Mouse (Mus musculus): ENCODE data around the gene Vars. TPM values are rescaled to one million over a fixed set of nuclear protein-coding genes. Genes with fewer than 3 reads are reported as not detected.
"Not testable (repeated sequence)": the region's sequence is repeated elsewhere in the genome, so short reads cannot be mapped to it uniquely, and the experiment has no call there.

Vars gene
- polyA plus RNA-seq, 1 experiment from 2014 or later = 112 TPM

DNA sequence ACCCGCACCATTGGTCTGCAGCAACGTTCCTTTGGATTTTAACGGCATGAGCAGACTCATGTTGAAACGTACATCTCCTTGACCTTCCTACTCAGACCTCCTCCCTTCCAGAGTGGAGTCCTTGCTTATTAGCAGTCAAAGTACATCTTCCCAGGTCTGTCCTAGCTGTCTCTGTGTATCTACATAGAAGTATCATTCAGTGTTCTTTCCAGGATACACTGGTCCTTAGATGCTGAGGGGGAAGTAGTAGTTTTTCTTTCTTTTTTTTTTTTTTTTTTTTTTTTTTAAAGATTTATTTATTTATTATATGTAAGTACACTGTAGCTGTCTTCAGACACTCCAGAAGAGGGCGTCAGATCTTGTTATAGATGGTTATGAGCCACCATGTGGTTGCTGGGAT, 5.1 kb downstream of the Vars start:
- not testable (repeated sequence) for H3K27ac ChIP-seq; H3K4me2 ChIP-seq; H3K9ac ChIP-seq; ATAC-seq (ENCODE audit: insufficient number of reproducible peaks, insufficient read depth, low FRiP score, low TSS enrichment, low read depth); H3K27me3 ChIP-seq; H3K4me3 ChIP-seq; H3K9me3 ChIP-seq
- peaks cover 67% of the 10 kb centered on the region for H3K36me3 ChIP-seq
- peaks cover 16% of the 10 kb centered on the region for H3K4me1 ChIP-seq
- WGBS = 94% methylated on average over 4 of the region's 5 CpGs

DNA sequence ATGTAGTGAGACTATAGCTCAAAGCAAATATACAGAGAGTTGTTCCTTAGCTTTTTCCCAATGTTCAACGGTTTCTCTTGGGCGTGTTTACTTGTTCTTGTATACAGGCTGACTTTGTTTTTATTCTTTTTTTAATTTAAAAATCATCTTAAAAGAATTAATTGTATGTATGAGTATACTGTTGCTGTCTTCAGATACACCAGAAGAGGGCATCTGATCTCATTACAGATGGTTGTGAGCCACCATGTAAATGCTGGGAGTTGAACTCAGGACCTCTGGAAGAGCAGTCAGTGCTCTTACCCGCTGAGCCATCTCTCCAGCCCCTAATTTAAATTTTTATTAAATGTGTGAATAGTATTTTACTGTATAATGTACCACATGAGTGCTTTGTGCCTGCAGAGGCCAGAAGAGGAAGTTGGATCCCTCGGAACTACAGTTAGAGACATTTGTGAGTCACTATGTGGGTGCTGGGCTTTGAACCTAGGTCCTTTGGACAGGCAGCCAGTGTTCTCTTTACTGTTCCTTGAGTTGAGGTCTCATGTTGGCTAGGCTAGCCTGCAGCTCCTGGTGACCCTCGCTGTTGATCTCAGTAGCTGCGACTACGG, 6.7 kb downstream of the Vars start:
- Histone ChIP-seq H3K4me2 (no peak overlapping the region), H3K27ac (no peak overlapping the region), H3K36me3 (peaks cover 83% of the 10 kb centered on the region), H3K4me3 (no peak overlapping the region), H3K9me3 (no peaks in the 10 kb centered on the region), H3K9ac (no peak overlapping the region), H3K27me3 (no peaks in the 10 kb centered on the region), H3K4me1 (peaks cover 10% of the 10 kb centered on the region)
- WGBS = 95% methylated on average over 7 of the region's 7 CpGs
- ATAC-seq (ENCODE audit: insufficient number of reproducible peaks, insufficient read depth, low FRiP score, low TSS enrichment, low read depth) = no peak

DNA sequence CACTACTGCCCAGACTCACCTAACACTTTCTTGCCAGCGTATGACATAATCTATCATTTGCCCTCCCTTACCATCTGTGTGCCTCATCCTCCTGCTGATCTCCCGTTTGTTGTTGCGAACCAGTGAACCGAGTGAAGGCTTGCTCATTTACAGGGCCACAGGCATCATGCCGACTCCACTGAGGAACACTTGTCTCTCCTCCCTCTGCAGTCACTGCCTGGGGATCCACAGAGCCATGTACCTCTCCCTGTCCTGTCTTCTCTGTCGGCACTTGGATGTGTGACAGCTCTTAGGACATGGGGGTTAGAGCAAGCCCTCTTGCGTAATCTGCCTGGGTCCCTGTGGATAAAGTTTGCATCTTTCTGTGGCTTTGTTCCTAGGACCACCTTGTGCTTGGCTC, 8.8 kb downstream of the Vars start:
- Histone ChIP-seq H3K4me2 (no peak overlapping the region), H3K4me3 (no peak overlapping the region), H3K4me1 (no peaks in the 10 kb centered on the region), H3K9me3 (no peaks in the 10 kb centered on the region), H3K36me3 (peaks cover 97% of the 10 kb centered on the region), H3K27ac (no peak overlapping the region), H3K27me3 (no peaks in the 10 kb centered on the region), H3K9ac (no peak overlapping the region)
- ATAC-seq (ENCODE audit: insufficient number of reproducible peaks, insufficient read depth, low FRiP score, low TSS enrichment, low read depth) = no peak
- WGBS = 92% methylated on average over 7 of the region's 7 CpGs

DNA sequence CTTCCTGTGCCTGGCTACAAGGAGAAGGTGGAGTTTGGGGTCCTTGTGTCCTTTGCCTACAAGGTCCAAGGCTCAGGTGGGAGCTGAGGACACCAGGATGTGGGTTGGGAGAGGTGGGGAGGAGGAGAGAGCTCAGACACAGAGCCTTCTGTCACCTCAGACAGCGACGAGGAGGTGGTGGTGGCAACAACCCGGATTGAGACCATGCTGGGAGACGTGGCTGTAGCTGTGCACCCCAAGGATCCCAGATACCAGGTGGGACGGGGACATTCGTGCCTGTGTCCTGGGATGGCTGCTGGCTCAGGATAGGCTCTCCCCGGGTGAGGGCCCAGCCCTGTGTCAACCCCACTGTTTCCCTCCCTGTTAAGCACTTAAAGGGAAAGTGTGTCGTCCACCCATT, 10.7 kb downstream of the Vars start:
- 89% methylated on average over 8 of the region's 8 CpGs for WGBS
- H3K4me3 ChIP-seq = no peak overlapping the region
- H3K4me1 ChIP-seq = peaks cover 5% of the 10 kb centered on the region; the same call in 1 of the 2 replicates
- H3K9me3 ChIP-seq = no peaks in the 10 kb centered on the region
- H3K27ac ChIP-seq = no peak overlapping the region
- no peaks in the 10 kb centered on the region for H3K27me3 ChIP-seq
- H3K36me3 ChIP-seq = peaks cover 98% of the 10 kb centered on the region
- H3K4me2 ChIP-seq = no peak overlapping the region
- H3K9ac ChIP-seq = no peak overlapping the region
- ATAC-seq (ENCODE audit: insufficient number of reproducible peaks, insufficient read depth, low FRiP score, low TSS enrichment, low read depth) = no peak

DNA sequence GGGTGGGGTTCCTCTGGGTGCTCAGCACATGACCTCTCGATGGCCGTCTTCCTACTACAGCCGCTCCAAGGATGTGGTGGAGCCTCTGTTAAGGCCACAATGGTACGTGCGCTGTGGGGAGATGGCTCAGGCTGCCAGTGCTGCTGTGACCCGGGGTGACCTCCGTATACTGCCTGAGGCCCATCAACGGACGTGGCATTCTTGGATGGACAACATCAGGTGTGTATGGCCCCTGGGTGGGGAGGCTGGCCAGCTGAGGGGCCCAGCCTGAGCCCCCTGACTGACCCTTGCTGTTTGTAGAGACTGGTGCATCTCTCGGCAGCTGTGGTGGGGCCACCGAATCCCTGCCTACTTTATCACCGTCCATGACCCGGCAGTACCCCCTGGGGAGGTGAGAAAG, 11.6 kb downstream of the Vars start:
- peaks cover 98% of the 10 kb centered on the region for H3K36me3 ChIP-seq
- no peak overlapping the region for H3K27ac ChIP-seq
- H3K4me1 ChIP-seq = peaks cover 9% of the 10 kb centered on the region; the same call in 1 of the 2 replicates
- WGBS = 91% methylated on average over 13 of the region's 13 CpGs
- no peak overlapping the region for H3K4me3 ChIP-seq
- H3K9me3 ChIP-seq = no peaks in the 10 kb centered on the region
- H3K4me2 ChIP-seq = no peak overlapping the region
- no peak overlapping the region for H3K9ac ChIP-seq
- H3K27me3 ChIP-seq = no peaks in the 10 kb centered on the region
- ATAC-seq (ENCODE audit: insufficient number of reproducible peaks, insufficient read depth, low FRiP score, low TSS enrichment, low read depth) = no peak

DNA sequence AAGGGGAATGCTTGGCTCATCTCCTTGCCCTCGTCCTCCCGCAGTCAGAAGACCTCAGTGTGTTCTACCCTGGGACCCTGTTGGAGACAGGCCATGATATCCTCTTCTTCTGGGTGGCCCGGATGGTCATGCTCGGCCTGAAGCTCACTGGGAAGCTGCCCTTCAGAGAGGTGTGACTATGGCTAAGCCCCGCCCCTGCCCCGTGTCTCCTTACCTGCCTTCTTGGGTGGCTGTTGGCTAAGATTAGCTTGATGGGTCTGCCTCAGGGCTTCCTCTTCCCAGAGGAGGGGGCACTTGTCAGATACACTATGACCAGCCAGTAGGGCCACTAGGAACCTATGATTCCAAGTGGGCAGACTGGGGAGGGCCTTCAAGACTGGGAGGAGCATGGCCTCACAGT, 12.4 kb downstream of the Vars start:
- Histone ChIP-seq H3K36me3 (peaks cover 92% of the 10 kb centered on the region), H3K4me1 (peaks cover 9% of the 10 kb centered on the region; the same call in 1 of the 2 replicates), H3K9me3 (no peaks in the 10 kb centered on the region), H3K9ac (no peak overlapping the region), H3K27me3 (no peaks in the 10 kb centered on the region), H3K4me2 (no peak overlapping the region), H3K4me3 (no peak overlapping the region), H3K27ac (no peak overlapping the region)
- 82% methylated on average over 6 of the region's 6 CpGs for WGBS
- no peak for ATAC-seq (ENCODE audit: insufficient number of reproducible peaks, insufficient read depth, low FRiP score, low TSS enrichment, low read depth)

DNA sequence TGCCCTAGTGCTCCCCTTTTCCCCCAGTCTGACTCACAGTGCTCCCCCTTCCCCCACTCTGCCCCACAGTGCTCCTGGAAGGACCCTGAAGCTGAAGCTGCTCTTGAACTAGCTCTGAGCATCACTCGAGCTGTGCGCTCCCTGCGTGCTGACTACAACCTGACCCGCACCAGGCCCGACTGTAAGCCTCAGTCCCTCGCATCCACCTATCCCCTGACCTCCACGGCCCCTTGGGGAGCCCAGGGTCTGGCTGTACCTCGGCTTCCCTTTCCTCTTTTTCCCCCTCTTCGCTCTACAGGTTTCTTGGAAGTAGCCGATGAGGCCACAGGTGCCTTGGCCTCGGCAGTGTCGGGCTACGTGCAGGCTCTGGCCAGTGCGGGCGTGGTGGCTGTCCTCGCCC, 14.5 kb downstream of the Vars start:
- 89% methylated on average over 16 of the region's 16 CpGs for WGBS
- ATAC-seq (ENCODE audit: insufficient number of reproducible peaks, insufficient read depth, low FRiP score, low TSS enrichment, low read depth) = no peak
- no peaks in the 10 kb centered on the region for H3K9me3 ChIP-seq
- H3K27me3 ChIP-seq = no peaks in the 10 kb centered on the region
- peak overlapping the region; percentile 46; the same call in 1 of the 2 replicates for H3K9ac ChIP-seq
- H3K4me3 ChIP-seq = no peak overlapping the region
- peaks cover 77% of the 10 kb centered on the region for H3K36me3 ChIP-seq
- peaks cover 9% of the 10 kb centered on the region; the same call in 1 of the 2 replicates for H3K4me1 ChIP-seq
- no peak overlapping the region for H3K4me2 ChIP-seq
- no peak overlapping the region for H3K27ac ChIP-seq

DNA sequence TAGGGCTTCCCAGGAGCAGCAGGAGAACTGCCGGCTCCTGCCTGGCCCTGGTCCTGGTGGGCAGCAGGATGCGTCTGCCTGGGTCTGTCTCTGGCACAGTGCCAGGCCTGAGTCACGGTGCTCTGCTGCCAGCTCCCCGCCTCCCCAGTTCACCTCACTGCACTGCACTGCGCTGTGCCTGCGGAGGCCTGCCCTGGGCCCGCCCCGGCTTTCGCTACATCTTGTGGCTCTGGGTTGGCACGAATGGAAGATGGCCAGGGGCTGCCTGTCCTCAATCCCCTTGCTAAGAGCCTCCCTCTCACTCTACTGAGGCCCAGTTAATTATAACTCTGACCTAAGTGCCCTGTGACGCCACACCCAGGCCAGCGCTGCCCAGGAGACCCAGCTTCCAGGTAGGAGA, 15.6 kb downstream of the Vars start, which contains the start of gene Vwa7:
TSS of gene Vwa7 (plus strand) at position 204 of the 400 bp plus-strand sequence.
- 58% methylated on average over 12 of the region's 12 CpGs for WGBS
- no peaks in the 10 kb centered on the region for H3K9me3 ChIP-seq
- H3K4me3 ChIP-seq = no peak within 1 kb of the TSS
- H3K27ac ChIP-seq = peak within 1 kb of the TSS; percentile 44; the same call in 1 of the 2 replicates
- no peaks in the 10 kb centered on the region for H3K27me3 ChIP-seq
- ATAC-seq (ENCODE audit: insufficient number of reproducible peaks, insufficient read depth, low FRiP score, low TSS enrichment, low read depth) = no peak
- peaks cover 15% of the 10 kb centered on the region for H3K4me1 ChIP-seq
- peaks cover 66% of the 10 kb centered on the region for H3K36me3 ChIP-seq
- no peak within 1 kb of the TSS for H3K4me2 ChIP-seq
- H3K9ac ChIP-seq = peak within 1 kb of the TSS; percentile 46

DNA sequence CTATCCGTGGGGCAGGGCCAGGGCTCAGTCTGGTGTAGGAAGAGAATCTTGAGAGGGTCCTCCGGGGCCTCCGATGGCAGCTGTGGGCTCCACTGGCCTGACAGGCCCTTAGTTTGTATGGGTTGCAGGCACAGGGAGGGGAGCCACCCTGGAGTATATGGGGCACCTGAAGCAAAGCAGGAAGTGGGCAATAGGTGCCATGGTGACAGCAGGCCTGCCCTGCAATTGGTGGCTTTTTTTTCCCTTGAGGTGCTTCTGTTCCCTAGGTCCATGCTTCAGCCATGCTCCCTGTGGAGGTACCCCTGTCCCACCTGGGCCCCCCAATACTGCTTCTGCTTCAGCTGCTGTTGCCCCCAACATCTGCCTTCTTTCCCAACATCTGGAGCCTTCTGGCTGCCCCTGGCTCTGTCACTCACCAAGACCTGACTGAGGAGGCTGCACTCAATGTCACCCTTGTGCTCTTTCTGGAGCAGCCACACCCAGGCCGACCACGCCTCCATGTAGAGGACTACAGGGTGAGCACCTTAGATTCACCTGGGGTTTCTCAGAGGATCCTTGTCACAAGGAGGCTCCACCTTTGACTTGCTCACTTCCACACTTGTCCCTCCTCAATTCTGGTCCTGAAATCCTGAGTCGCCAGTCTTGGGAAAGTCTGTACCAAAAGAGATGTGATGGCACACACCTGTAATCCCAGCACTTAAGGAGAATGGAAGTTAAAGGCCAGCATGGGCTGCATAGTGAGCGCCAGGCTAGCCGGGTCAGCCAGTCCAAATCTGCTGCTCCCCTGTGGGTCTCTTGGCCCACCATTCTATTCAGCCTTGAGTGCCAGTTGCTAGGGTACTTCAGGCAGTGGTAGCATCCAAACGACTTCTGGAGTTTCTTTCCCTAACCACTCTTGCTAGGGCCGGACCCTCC, 16.3 kb downstream of the Vars start:
- Histone ChIP-seq H3K4me3 (no peak overlapping the region), H3K27ac (peak overlapping the region; percentile 44; the same call in 1 of the 2 replicates), H3K36me3 (peaks cover 59% of the 10 kb centered on the region), H3K4me2 (no peak overlapping the region), H3K27me3 (no peaks in the 10 kb centered on the region), H3K9me3 (no peaks in the 10 kb centered on the region), H3K4me1 (peaks cover 20% of the 10 kb centered on the region), H3K9ac (no peak overlapping the region; the same call in 1 of the 2 replicates)
- ATAC-seq (ENCODE audit: insufficient number of reproducible peaks, insufficient read depth, low FRiP score, low TSS enrichment, low read depth) = no peak
- WGBS = 79% methylated on average over 10 of the region's 10 CpGs

DNA sequence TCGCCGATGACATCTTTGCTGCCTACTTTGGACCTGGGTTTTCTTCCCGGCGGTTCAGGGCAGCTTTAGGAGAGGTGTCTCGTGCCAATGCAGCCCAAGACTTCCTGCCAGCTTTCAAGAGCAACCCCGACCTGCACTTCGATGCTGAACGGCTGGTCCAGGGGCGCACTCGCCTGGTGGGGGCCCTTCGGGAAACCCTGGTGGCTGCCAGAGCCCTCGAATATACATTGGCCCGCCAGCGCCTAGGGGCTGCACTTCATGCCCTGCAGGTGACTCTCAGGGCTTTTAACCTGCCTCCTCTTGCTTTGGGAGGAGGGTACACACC, 16.9 kb downstream of the Vars start:
- 75% methylated on average over 14 of the region's 14 CpGs for WGBS
- no peaks in the 10 kb centered on the region for H3K9me3 ChIP-seq
- ATAC-seq (ENCODE audit: insufficient number of reproducible peaks, insufficient read depth, low FRiP score, low TSS enrichment, low read depth) = no peak
- no peak overlapping the region for H3K9ac ChIP-seq
- no peak overlapping the region for H3K4me2 ChIP-seq
- no peak overlapping the region for H3K27ac ChIP-seq
- peaks cover 53% of the 10 kb centered on the region for H3K36me3 ChIP-seq
- H3K27me3 ChIP-seq = no peaks in the 10 kb centered on the region
- H3K4me1 ChIP-seq = peaks cover 20% of the 10 kb centered on the region
- no peak overlapping the region for H3K4me3 ChIP-seq

DNA sequence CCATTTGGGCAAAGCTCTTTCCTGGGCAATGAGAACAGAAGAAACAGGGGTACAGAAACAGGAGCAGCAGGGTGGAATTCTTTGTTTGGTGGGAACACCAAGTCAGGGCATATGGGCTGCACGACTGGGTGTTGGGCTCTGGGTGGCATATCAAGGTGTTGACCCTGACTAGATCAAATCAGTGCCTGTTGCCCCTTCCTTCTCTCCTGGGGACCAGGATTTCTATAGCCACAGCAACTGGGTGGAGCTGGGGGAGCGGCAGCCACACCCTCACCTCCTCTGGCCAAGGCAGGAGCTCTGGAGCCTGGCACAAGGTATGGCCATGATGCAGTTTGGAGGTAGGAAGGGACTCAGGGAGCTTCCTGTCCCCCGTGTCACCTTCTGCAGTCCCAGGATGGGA, 17.4 kb downstream of the Vars start:
- no peak overlapping the region for H3K4me3 ChIP-seq
- no peak for ATAC-seq (ENCODE audit: insufficient number of reproducible peaks, insufficient read depth, low FRiP score, low TSS enrichment, low read depth)
- WGBS = 82% methylated on average over 3 of the region's 3 CpGs
- no peaks in the 10 kb centered on the region for H3K27me3 ChIP-seq
- H3K9ac ChIP-seq = no peak overlapping the region
- peaks cover 48% of the 10 kb centered on the region for H3K36me3 ChIP-seq
- H3K4me2 ChIP-seq = no peak overlapping the region
- no peak overlapping the region for H3K27ac ChIP-seq
- no peaks in the 10 kb centered on the region for H3K9me3 ChIP-seq
- peaks cover 20% of the 10 kb centered on the region for H3K4me1 ChIP-seq

DNA sequence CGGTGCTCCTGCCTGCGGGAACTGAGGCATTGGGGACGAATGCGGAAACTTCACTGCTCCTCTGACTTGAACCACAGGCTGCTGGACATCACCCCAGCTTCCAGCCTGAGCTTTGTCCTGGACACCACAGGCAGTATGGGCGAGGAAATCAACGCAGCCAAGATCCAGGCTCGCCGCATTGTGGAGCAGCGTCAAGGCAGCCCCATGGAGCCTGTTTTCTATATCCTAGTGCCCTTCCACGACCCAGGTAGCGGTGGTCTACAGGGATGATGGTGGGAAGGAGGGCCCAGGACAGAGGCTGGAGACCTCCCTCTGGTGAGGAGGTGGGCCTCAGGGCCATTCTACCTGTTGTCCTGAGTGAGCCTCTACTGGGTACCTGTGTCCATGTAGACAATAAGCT, 19.1 kb downstream of the Vars start:
- H3K4me3 ChIP-seq = no peak overlapping the region
- H3K9ac ChIP-seq = no peak overlapping the region
- no peaks in the 10 kb centered on the region for H3K9me3 ChIP-seq
- no peaks in the 10 kb centered on the region for H3K27me3 ChIP-seq
- ATAC-seq (ENCODE audit: insufficient number of reproducible peaks, insufficient read depth, low FRiP score, low TSS enrichment, low read depth) = no peak
- peaks cover 31% of the 10 kb centered on the region for H3K36me3 ChIP-seq
- peaks cover 29% of the 10 kb centered on the region for H3K4me1 ChIP-seq
- H3K27ac ChIP-seq = no peak overlapping the region
- H3K4me2 ChIP-seq = no peak overlapping the region
- WGBS = 71% methylated on average over 11 of the region's 11 CpGs
